Mouse (Mus musculus): ENCODE measurements around the gene 6030445D17Rik. TPM values are rescaled to one million over a fixed set of nuclear protein-coding genes. Genes with fewer than 3 reads are reported as not detected.

6030445D17Rik gene
- polyA plus RNA-seq (2014; fragmentation: Nextera tagmentation; extraction: Ambion mirVana): 0.15 and 0.46 TPM in 2 replicates

DNA sequence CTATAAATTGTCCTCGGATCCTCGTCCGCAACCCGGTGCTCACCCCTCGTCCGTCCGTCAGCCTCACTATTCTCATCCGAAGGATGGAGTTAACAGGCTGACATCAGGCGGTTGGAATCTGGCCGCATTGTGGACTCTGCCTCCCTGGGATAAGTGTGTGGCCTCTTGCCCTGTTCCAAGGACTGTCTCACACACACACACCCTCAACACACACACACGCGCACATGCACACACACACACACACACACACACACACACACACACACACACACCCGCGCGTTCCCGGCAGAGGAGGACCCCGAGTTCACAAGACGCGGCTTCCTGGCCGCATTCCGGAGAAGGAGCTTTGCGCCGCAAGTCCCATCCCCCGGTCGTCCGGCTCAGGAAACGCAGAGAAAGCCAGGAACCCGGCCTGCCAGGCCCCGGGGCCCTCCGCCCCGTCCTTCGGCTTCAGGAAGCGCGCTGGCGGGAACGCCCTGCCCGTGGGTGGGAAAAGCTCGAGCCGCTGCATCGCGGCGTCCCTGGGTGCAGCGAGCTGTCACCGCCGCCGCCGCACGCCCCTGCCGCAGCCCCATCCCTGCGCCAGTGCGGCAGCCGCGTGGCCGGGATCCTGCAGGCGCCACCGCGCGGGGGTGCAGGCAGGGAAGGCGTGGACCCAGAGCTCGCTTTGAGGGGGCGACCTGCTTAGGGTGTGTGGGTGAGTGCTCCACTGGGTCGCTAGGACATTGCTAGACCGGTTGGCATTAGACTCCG, at the start of gene 6030445D17Rik:
TSS of gene 6030445D17Rik (plus strand) at position 165 of the 753 bp plus-strand sequence.
- Histone ChIP-seq H3K4me2 (peak within 1 kb of the TSS; percentile 99), H3K4me3 (ENCODE audit: low read depth, low read length) (peak within 1 kb of the TSS; percentile 62), H3K4me1 (ENCODE audit: control insufficient read depth, insufficient read depth, low read length) (peaks cover 4% of the 10 kb centered on the region; the same call in 1 of the 2 replicates), H3K36me3 (ENCODE audit: control insufficient read depth, insufficient read depth, low read length) (no peaks in the 10 kb centered on the region), H3K27ac (ENCODE audit: low read depth, low read length) (peak within 1 kb of the TSS; percentile 40; the same call in 1 of the 2 replicates), H3K27me3 (ENCODE audit: control insufficient read depth, insufficient read depth, low read length) (peaks cover 20% of the 10 kb centered on the region), H3K9me3 (ENCODE audit: control insufficient read depth, low read length) (no peaks in the 10 kb centered on the region), H3K9ac (ENCODE audit: low read length) (peak within 1 kb of the TSS; percentile 74)
- ATAC-seq (ENCODE audit: low FRiP score) (peak; percentile 76), DNase-seq (ENCODE audit: low spot score, missing footprints) (peak; percentile 97)
- under 1% methylated on average over 63 of the region's 64 CpGs for WGBS

DNA sequence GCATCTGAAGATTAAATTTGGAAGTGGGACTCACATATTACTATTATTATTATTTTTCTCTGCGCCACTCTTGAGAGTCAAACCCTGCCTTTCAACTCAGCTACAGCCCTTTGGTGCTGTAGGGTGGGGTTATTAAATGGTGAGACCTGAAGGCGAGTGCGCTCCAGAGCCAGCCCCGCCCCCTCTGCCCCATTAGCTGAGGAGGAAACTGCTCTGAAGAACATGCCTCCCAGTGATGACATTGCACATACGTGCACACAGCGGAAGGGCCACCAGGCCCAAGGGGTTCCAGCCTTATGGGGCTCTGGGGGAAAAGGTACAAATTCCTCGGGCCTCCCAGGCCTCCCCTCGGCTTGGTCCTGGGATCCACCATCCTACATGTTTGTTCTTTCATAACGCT, 46.6 kb upstream of the 6030445D17Rik start:
- H3K4me3 ChIP-seq (ENCODE audit: low read depth, low read length): no peak overlapping the region
- DNase-seq (ENCODE audit: low spot score, missing footprints) (no peak), ATAC-seq (ENCODE audit: low FRiP score) (no peak)
- no peaks in the 10 kb centered on the region for H3K36me3 ChIP-seq (ENCODE audit: control insufficient read depth, insufficient read depth, low read length)
- no peak overlapping the region for H3K27ac ChIP-seq (ENCODE audit: low read depth, low read length)
- WGBS: 89% methylated on average over 9 of the region's 9 CpGs
- no peaks in the 10 kb centered on the region; the same call in 1 of the 2 replicates for H3K27me3 ChIP-seq (ENCODE audit: control insufficient read depth, insufficient read depth, low read length)
- H3K4me2 ChIP-seq: no peak overlapping the region
- no peaks in the 10 kb centered on the region for H3K4me1 ChIP-seq (ENCODE audit: control insufficient read depth, insufficient read depth, low read length)
- no peaks in the 10 kb centered on the region for H3K9me3 ChIP-seq (ENCODE audit: control insufficient read depth, low read length)
- H3K9ac ChIP-seq (ENCODE audit: low read length): no peak overlapping the region

DNA sequence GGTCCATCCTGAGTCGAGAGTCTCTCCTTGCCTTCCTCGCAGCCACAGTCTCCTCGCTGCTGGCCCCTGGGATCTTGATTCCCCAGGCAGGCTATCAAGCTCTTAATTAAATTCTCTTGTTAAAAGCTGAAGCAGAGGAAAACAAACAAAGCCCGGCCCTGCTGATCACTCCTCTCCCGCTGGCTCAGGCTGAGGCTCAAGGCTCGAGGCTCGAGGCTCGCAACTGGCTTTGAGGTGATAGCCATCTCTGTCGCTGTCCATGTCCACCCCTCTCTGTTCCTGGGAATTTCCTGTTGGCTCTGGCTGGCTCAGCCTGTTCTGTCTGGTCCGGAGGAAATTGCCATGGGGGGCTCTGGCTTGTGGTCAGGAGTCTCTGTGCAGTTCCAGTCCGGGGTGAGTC, 43.1 kb upstream of the 6030445D17Rik start:
- Histone ChIP-seq H3K9me3 (ENCODE audit: control insufficient read depth, low read length) (no peaks in the 10 kb centered on the region), H3K27ac (ENCODE audit: low read depth, low read length) (no peak overlapping the region), H3K36me3 (ENCODE audit: control insufficient read depth, insufficient read depth, low read length) (no peaks in the 10 kb centered on the region), H3K27me3 (ENCODE audit: control insufficient read depth, insufficient read depth, low read length) (peaks cover 11% of the 10 kb centered on the region), H3K9ac (ENCODE audit: low read length) (no peak overlapping the region), H3K4me1 (ENCODE audit: control insufficient read depth, insufficient read depth, low read length) (peaks cover 3% of the 10 kb centered on the region), H3K4me3 (ENCODE audit: low read depth, low read length) (no peak overlapping the region), H3K4me2 (no peak overlapping the region)
- WGBS: 6% methylated on average over 11 of the region's 11 CpGs
- ATAC-seq (ENCODE audit: low FRiP score) (no peak), DNase-seq (ENCODE audit: low spot score, missing footprints) (no peak)

DNA sequence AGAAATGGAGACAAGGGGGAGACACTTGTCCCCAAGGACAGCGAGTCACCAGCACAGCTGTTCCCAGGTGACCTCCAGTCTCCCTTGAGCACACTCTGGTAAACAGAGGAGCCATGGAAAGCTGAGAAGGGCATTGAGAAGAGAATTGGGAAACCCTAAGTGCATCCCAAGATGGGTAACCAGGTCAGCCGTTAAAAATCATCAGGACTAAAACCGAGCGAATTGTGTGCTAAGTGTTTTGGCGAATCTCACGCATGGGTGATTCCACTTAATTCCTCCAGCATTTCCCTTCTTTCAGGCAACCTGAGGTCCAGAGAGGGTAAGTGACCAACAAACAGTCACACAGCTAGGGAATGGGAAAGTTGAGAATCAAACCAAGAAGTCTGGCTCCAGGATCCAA, 42.7 kb upstream of the 6030445D17Rik start:
- no peak overlapping the region for H3K4me3 ChIP-seq (ENCODE audit: low read depth, low read length)
- WGBS: 64% methylated on average over 6 of the region's 6 CpGs
- H3K4me2 ChIP-seq: no peak overlapping the region
- DNase-seq (ENCODE audit: low spot score, missing footprints): no peak
- no peaks in the 10 kb centered on the region for H3K9me3 ChIP-seq (ENCODE audit: control insufficient read depth, low read length)
- no peaks in the 10 kb centered on the region for H3K36me3 ChIP-seq (ENCODE audit: control insufficient read depth, insufficient read depth, low read length)
- no peak overlapping the region for H3K9ac ChIP-seq (ENCODE audit: low read length)
- peaks cover 16% of the 10 kb centered on the region for H3K27me3 ChIP-seq (ENCODE audit: control insufficient read depth, insufficient read depth, low read length)
- peaks cover 7% of the 10 kb centered on the region for H3K4me1 ChIP-seq (ENCODE audit: control insufficient read depth, insufficient read depth, low read length)
- no peak for ATAC-seq (ENCODE audit: low FRiP score)
- H3K27ac ChIP-seq (ENCODE audit: low read depth, low read length): no peak overlapping the region

DNA sequence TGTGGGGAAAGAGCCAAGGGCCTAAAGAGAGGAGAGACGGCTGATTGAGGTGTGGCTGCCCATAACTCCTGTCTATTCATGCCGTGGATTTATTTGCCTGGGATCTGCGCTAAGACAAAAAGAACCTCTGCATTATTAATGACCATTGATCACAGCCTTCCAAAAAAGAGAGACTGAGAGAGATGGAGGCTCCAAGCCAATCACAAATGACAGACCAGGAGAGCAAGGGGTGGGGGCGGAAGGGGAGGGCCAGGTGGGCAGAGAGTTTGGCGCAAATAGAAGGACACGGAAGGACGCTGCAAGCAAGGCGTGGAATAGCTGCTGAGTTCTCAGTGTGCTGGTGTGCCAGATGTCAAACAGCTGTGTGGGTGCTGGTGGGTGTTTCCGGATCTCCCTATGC, 38.8 kb upstream of the 6030445D17Rik start, which contains the start of gene Htr1d:
TSS of gene Htr1d (plus strand) at position 301 of the 400 bp plus-strand sequence.
- H3K4me2 ChIP-seq: peak within 1 kb of the TSS; percentile 80
- WGBS: 79% methylated on average over 9 of the region's 9 CpGs
- H3K9ac ChIP-seq (ENCODE audit: low read length): peak within 1 kb of the TSS; percentile 51
- no peaks in the 10 kb centered on the region for H3K9me3 ChIP-seq (ENCODE audit: control insufficient read depth, low read length)
- no peak within 1 kb of the TSS for H3K27ac ChIP-seq (ENCODE audit: low read depth, low read length)
- no peaks in the 10 kb centered on the region for H3K36me3 ChIP-seq (ENCODE audit: control insufficient read depth, insufficient read depth, low read length)
- DNase-seq (ENCODE audit: low spot score, missing footprints): peak; percentile 86
- H3K27me3 ChIP-seq (ENCODE audit: control insufficient read depth, insufficient read depth, low read length): peaks cover 28% of the 10 kb centered on the region
- H3K4me1 ChIP-seq (ENCODE audit: control insufficient read depth, insufficient read depth, low read length): peaks cover 13% of the 10 kb centered on the region
- H3K4me3 ChIP-seq (ENCODE audit: low read depth, low read length): peak within 1 kb of the TSS; percentile 44
- no peak for ATAC-seq (ENCODE audit: low FRiP score)

DNA sequence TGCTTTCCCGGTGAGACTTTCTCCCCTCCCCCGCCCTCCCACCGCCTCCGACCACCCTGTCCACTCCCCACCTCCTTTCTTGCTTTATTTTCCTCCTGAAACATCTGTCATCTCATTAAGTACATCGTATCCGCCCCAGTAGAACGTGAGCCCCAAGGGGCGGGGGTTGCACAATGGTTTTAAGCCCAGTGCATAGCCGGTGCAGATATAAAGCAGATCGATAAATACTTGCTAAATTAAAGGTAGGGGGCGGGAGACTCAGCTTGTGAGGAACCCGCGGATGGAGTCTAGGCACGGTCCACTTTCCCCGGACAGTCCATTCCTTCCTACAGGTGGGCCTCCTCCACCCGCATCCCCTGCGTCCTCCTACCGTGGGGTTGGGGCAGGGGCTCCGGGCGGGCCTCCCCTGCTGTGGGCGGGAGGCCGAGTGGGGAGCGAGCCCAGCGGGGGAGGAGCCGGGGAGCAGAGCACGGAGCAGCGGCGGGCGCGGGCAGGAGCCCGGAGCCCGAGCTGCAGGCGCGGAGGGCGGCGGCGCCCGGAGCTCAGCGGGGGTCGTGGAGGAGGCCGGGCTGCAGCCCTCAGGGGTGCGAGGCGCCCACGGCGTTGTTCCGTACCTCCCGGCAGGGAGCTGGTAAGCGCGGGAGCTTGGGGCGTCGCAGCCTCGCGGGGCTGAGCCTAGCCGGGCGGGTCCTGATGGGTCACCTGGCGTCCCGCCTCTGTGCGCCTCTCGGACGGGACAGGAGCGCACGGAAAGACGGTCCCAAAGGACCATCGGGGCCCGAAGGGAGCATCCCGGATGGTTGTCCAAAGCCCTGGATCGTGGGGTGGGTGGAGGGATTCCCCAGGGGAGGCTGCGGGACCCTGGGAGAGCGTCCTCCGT, 37.7 kb upstream of the 6030445D17Rik start:
- H3K9ac ChIP-seq (ENCODE audit: low read length): peak overlapping the region; percentile 51
- H3K4me1 ChIP-seq (ENCODE audit: control insufficient read depth, insufficient read depth, low read length): peaks cover 13% of the 10 kb centered on the region
- H3K27ac ChIP-seq (ENCODE audit: low read depth, low read length): no peak overlapping the region
- peak; percentile 93 for DNase-seq (ENCODE audit: low spot score, missing footprints)
- H3K36me3 ChIP-seq (ENCODE audit: control insufficient read depth, insufficient read depth, low read length): no peaks in the 10 kb centered on the region
- peak; percentile 42 for ATAC-seq (ENCODE audit: low FRiP score)
- peak overlapping the region; percentile 80 for H3K4me2 ChIP-seq
- WGBS: 1% methylated on average over 66 of the region's 70 CpGs
- H3K4me3 ChIP-seq (ENCODE audit: low read depth, low read length): peak overlapping the region; percentile 44
- H3K9me3 ChIP-seq (ENCODE audit: control insufficient read depth, low read length): no peaks in the 10 kb centered on the region
- H3K27me3 ChIP-seq (ENCODE audit: control insufficient read depth, insufficient read depth, low read length): peaks cover 28% of the 10 kb centered on the region

DNA sequence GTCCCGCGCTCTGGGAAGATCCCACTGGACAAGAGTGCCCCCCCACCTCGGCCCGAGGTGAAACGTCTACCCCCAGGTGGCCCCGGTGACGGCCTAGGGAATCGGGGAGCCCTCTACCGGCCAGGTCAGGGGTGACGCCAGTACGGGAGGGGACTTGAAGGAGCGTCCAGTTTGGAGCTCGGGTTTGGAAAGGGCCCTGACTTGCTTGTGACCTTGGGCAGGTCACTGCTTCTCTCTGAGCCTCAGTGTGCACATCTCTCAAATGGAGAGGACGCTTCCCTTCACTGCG, 37.1 kb upstream of the 6030445D17Rik start:
- Histone ChIP-seq H3K9me3 (ENCODE audit: control insufficient read depth, low read length) (no peaks in the 10 kb centered on the region), H3K4me1 (ENCODE audit: control insufficient read depth, insufficient read depth, low read length) (peaks cover 13% of the 10 kb centered on the region), H3K36me3 (ENCODE audit: control insufficient read depth, insufficient read depth, low read length) (no peaks in the 10 kb centered on the region), H3K27me3 (ENCODE audit: control insufficient read depth, insufficient read depth, low read length) (peaks cover 28% of the 10 kb centered on the region), H3K9ac (ENCODE audit: low read length) (peak overlapping the region; percentile 51; the same call in 1 of the 2 replicates), H3K4me3 (ENCODE audit: low read depth, low read length) (peak overlapping the region; percentile 44), H3K27ac (ENCODE audit: low read depth, low read length) (no peak overlapping the region), H3K4me2 (peak overlapping the region; percentile 80)
- ATAC-seq (ENCODE audit: low FRiP score) (no peak), DNase-seq (ENCODE audit: low spot score, missing footprints) (no peak)
- WGBS: 1% methylated on average over 15 of the region's 15 CpGs

DNA sequence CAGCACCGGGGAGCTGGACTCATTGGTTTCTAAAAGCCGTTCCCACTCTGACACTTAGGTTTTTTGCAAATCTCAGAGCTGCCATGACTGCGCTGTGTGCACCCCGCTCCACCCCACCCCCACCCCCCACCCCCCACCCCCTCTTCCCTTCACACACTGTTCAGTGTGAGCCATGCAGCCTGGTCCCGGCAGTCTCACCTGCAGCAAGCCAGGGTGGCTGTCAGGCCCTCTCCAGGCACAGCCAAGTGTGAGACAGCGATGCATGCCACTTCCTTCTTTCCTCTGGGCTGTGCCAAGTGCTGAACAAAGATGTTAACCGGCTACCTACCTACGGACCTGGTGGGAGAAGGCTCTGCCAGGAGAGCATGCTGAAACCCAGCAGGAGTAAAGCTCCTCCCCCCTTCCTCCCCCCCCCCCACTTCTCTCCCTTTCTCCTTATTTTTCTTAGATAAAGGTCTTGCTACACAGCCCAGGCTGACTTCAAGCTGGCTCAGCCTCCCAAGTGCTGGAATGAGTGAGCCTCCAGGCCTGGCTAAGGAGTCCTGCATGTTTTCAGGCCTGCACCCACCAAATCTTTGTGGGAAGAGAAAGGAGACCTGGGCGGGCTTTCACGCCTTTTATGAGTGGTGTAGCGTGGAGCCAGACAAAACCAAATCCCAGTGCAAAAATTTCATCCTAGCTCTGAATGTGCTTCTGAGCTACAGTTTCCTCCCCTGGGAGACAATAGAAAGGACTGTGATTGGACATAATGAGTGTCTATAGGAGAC, 31.3 kb upstream of the 6030445D17Rik start:
- H3K27me3 ChIP-seq (ENCODE audit: control insufficient read depth, insufficient read depth, low read length): no peaks in the 10 kb centered on the region; the same call in none of the 2 replicates
- H3K9ac ChIP-seq (ENCODE audit: low read length): peak overlapping the region; percentile 17; the same call in 1 of the 2 replicates
- no peak overlapping the region for H3K4me2 ChIP-seq
- 38% methylated on average over 11 of the region's 11 CpGs for WGBS
- peaks cover 11% of the 10 kb centered on the region for H3K4me1 ChIP-seq (ENCODE audit: control insufficient read depth, insufficient read depth, low read length)
- peak overlapping the region; percentile 54 for H3K27ac ChIP-seq (ENCODE audit: low read depth, low read length)
- H3K9me3 ChIP-seq (ENCODE audit: control insufficient read depth, low read length): no peaks in the 10 kb centered on the region
- no peak overlapping the region for H3K4me3 ChIP-seq (ENCODE audit: low read depth, low read length)
- H3K36me3 ChIP-seq (ENCODE audit: control insufficient read depth, insufficient read depth, low read length): no peaks in the 10 kb centered on the region
- DNase-seq (ENCODE audit: low spot score, missing footprints): peak; percentile 92
- peak; percentile 55 for ATAC-seq (ENCODE audit: low FRiP score)
